Mouse (Mus musculus): ENCODE measurements at regions not wholly inside any gene's neighbourhood (a gene's known extent, or its start where the extent isn't known, plus 50 kb on each side); places are given as distances from the start of the nearest gene placed in this dataset.

DNA sequence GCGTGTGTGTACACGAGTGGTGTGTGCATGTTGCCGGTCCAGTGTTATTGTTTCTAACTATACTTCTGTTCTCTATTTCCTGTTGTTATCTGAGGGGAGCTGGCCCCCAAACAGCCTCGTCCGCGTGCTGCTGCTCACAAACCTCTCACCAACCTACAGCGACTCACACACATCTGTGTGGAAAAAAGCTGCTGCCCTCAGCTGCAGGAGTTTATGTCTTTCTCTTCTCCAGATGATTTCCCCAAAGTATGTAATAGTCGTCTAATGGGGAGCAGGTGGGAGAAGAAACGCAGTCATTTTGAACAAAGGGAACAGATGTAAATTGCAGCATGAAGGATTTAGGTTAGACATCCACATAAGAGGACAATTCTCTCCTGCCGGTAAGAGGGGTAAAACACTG, 55.1 kb upstream of the Zfhx3 start:
- CTCF ChIA-PET = interaction anchor here in 1 of 4 experiments (0.6 kb wide), 1 partner anchor 765 kb away, joined by 3 read pairs; no protein-coding TSS in a partner anchor

DNA sequence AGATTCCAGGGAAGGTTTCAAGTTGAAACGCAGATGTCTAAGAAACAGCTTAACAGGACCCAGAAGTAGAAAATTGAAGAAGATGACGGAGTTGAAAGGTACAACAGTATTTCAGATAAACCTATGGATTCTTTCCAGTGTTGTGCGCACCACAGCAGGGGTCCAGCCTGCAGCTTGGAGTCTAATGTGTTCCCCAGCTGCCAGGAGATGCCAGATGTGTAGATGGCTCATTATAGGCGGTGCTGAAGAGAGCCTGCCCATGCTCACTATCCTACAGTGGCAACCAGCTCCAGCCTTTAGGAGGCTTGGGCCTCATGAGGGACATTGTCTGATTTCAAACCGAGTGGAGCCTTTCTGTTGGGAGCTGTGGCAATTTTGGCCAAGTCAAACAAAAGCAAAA, 51.5 kb upstream of the Zfhx3 start:
- POLR2A ChIA-PET = interaction anchor here in 1 of 4 experiments (1.5 kb wide), 1 partner anchor 10 kb away, joined by 3 read pairs; no protein-coding TSS in a partner anchor
- CTCF ChIA-PET = interaction anchor here in 1 of 4 experiments (0.6 kb wide), 1 partner anchor 539 kb away, joined by 3 read pairs; no protein-coding TSS in a partner anchor

More for the DNA sequence above, 55.1 kb upstream of the Zfhx3 start:
- POLR2A ChIA-PET = interaction anchor here in 2 of 4 experiments (0.5 to 1.1 kb wide), 3 partner anchors 18 to 253 kb away, joined by 4 to 5 read pairs (median 5); no protein-coding TSS in a partner anchor
